Mouse (Mus musculus) neural tube, embryonic 11.5 days (tissue): ENCODE data around the gene Fem1b. TPM values are rescaled to one million over a fixed set of nuclear protein-coding genes. Genes with fewer than 3 reads are reported as not detected.
A peak's percentile ranks its signal among the peaks of the same experiment; 100 is the strongest.
"Not testable (repeated sequence)": the region's sequence is repeated elsewhere in the genome, so short reads cannot be mapped to it uniquely, and the experiment has no call there.

Source experiments
- ATAC-seq: fragments of 200-750 bp; cut with Nextera tagmentation; 2 replicates; pipeline ENCODE4 v1.8.0; 2017; ENCODE audit warnings: moderate number of reproducible peaks, mild to moderate bottlenecking, moderate TSS enrichment, moderate library complexity; ENCODE audit not compliant: insufficient read depth, low FRiP score, low TSS enrichment
- DNase-seq: peaks from one replicate; pipeline ENCODE4 v3.0.0-alpha.2; 2015; ENCODE audit warnings: low spot score
- H3K27ac ChIP-seq: fragments of 300-500 bp; sonication (generic); 2 replicates; pipeline ENCODE4 v1.5.1; 2014; ENCODE audit warnings: low read depth, mild to moderate bottlenecking, low read length
- H3K27me3 ChIP-seq: fragments of 300-500 bp; sonication (generic); 2 replicates; pipeline ENCODE4 v1.6.1; 2014; ENCODE audit warnings: mild to moderate bottlenecking, low read length, mixed read lengths; ENCODE audit not compliant: control insufficient read depth, insufficient read depth
- H3K36me3 ChIP-seq: fragments of 300-500 bp; sonication (generic); 2 replicates; pipeline ENCODE4 v1.6.1; 2014; ENCODE audit warnings: mild to moderate bottlenecking, low read length, moderate library complexity, mixed read lengths; ENCODE audit not compliant: control insufficient read depth, insufficient read depth
- H3K4me1 ChIP-seq: fragments of 300-500 bp; sonication (generic); 2 replicates; pipeline ENCODE4 v1.6.1; 2014; ENCODE audit warnings: low read length, mixed read lengths; ENCODE audit not compliant: control insufficient read depth, insufficient read depth
- H3K4me2 ChIP-seq: fragments of 300-500 bp; sonication (generic); 2 replicates; pipeline ENCODE4 v1.6.1; 2014; ENCODE audit warnings: low read depth, mild to moderate bottlenecking, moderate library complexity
- H3K4me3 ChIP-seq: fragments of 300-500 bp; sonication (generic); 2 replicates; pipeline ENCODE4 v1.5.1; 2014; ENCODE audit warnings: low read depth, low read length
- H3K9ac ChIP-seq: fragments of 300-500 bp; sonication (generic); 2 replicates; pipeline ENCODE4 v1.6.1; 2014; ENCODE audit warnings: mild to moderate bottlenecking, low read length
- H3K9me3 ChIP-seq: fragments of 300-500 bp; sonication (generic); 2 replicates; pipeline ENCODE4 v1.6.1; 2016; ENCODE audit warnings: low read length; ENCODE audit not compliant: control insufficient read depth
- WGBS: fragments of 180-500 bp; shearing (Covaris S2); extraction: QIAGEN DNeasy Blood & Tissue Kit; methylation state at CpG from one replicate; pipeline ENCODE4 v1.1.7; 2014; 5-methylcytosine and 5-hydroxymethylcytosine counted together
- polyA plus RNA-seq: library from polyadenylated mRNA; unstranded; fragments of >200 nt; fragmentation: Nextera tagmentation; extraction: Ambion mirVana; gene quantifications from 2 replicates; pipeline ENCODE4 v1.2.1, GENCODE M21; 2014

Gene Fem1b
- 57.2 and 59.3 TPM in 2 replicates for polyA plus RNA-seq

GRCm38 (mm10) chr9:62811516-62812121 lies at the start of gene Fem1b:
Gene Fem1b, minus strand, starts transcription at chr9:62811934.
- H3K27me3 ChIP-seq = no peaks in the 10 kb centered on the region
- peak within 1 kb of the TSS; percentile 94 for H3K9ac ChIP-seq
- DNase-seq (peak; percentile 92), ATAC-seq (peak; percentile 93)
- no peaks in the 10 kb centered on the region for H3K36me3 ChIP-seq
- peak within 1 kb of the TSS; percentile 80 for H3K4me3 ChIP-seq
- H3K4me1 ChIP-seq = peaks cover 13% of the 10 kb centered on the region
- WGBS = under 1% methylated on average over 66 of the region's 68 CpGs
- no peaks in the 10 kb centered on the region for H3K9me3 ChIP-seq
- H3K4me2 ChIP-seq = peak within 1 kb of the TSS; percentile 87
- peak within 1 kb of the TSS; percentile 94 for H3K27ac ChIP-seq

GRCm38 (mm10) chr9:62860866-62861265 lies 49.1 kb upstream of the Fem1b start:
- Histone ChIP-seq H3K36me3 (no peaks in the 10 kb centered on the region), H3K4me1 (peaks cover 14% of the 10 kb centered on the region), H3K27me3 (no peaks in the 10 kb centered on the region), H3K27ac (no peak overlapping the region), H3K9me3 (no peaks in the 10 kb centered on the region), H3K9ac (no peak overlapping the region), H3K4me2 (no peak overlapping the region), H3K4me3 (no peak overlapping the region)
- ATAC-seq (no peak), DNase-seq (no peak)
- 91% methylated on average over 4 of the region's 4 CpGs for WGBS

- 60% methylated on average over 6 of the region's 7 CpGs for WGBS
- not testable (repeated sequence) for H3K9me3 ChIP-seq, ATAC-seq, H3K4me3 ChIP-seq, H3K36me3 ChIP-seq, H3K4me2 ChIP-seq, H3K27ac ChIP-seq, DNase-seq, H3K27me3 ChIP-seq, H3K9ac ChIP-seq
- peaks cover 14% of the 10 kb centered on the region for H3K4me1 ChIP-seq
Measured at GRCm38 (mm10) chr9:62860102-62860501, 48.4 kb upstream of the Fem1b start.

DNA sequence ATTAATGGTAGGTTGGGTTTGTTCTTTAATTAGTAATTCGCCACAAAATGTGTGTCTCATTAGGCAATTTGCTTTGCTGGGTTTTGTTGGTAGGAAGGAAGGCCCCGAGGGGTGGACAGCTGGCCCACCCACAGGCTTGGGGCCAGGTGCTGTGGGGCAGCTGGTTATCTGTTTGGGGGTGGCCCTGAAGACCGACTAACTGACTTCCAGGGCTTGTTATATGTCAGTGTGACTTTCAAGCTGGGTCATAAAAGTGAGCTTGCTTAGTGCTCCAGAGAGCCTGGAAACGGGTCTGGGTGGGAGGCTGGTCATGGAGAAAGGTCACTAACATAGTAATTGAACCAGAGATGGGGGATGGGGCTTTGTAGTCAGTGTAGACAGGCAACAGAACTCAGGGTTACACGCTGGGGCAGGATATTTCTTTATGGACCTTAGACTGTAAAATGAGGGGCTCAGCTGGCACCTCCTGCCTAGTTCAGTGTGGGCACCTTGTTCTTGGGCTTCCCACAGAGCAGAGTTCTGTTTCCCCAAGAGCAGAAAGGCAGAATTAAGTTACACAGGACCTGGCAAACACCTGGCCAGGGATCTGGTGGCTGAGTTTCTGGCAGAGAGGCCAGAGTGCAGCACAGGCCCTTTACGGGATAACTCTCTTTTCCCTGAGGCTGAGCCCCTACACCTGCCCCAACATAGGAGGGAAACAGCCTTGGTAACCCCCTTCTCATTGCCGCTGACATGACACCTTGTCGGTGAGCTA lies 46.7 kb upstream of the Fem1b start:
- 40% methylated on average over 8 of the region's 8 CpGs for WGBS
- DNase-seq = no peak
- no peaks in the 10 kb centered on the region for H3K27me3 ChIP-seq
- H3K27ac ChIP-seq = no peak overlapping the region
- no peaks in the 10 kb centered on the region for H3K36me3 ChIP-seq
- H3K4me2 ChIP-seq = no peak overlapping the region
- no peaks in the 10 kb centered on the region for H3K9me3 ChIP-seq
- H3K4me3 ChIP-seq = no peak overlapping the region
- H3K9ac ChIP-seq = no peak overlapping the region
- peaks cover 14% of the 10 kb centered on the region for H3K4me1 ChIP-seq
- no peak for ATAC-seq

DNA sequence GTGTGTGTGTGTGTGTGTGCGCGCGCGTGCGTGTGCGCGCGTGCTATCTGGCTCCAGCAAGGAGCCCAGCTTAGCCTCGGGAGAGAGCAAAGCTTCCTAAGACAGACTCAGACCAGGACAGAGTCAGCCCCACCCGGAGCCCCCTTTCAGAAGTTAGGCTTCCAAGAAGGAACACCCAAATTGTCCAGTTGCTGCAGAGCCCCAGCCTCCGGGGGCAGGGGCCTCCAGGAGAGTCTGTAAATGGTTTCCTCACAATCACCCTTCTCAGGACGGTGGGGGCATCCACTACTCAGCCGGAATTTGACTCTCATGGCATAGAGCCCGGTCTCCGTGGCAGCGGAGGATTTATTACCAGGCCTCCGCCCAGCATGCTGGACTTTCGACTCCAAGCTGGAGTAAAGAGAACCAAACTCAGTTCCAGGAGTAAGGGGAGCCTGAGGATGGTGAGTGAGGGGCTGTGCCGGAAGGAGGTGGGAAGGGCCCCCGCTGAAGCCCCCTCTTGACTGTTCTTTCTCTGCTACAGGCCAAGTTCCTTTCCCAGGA lies 46.1 kb upstream of the Fem1b start, which contains the start of gene Calml4:
Gene Calml4 (plus strand): TSS at position 362 of the 543 bp plus-strand sequence.
- ATAC-seq (no peak), DNase-seq (peak; percentile 47)
- H3K9me3 ChIP-seq = no peaks in the 10 kb centered on the region
- H3K4me3 ChIP-seq = no peak within 1 kb of the TSS
- WGBS = 41% methylated on average over 20 of the region's 20 CpGs
- H3K9ac ChIP-seq = no peak within 1 kb of the TSS
- H3K36me3 ChIP-seq = no peaks in the 10 kb centered on the region
- H3K4me2 ChIP-seq = 0 out of 2 replicates have a peak within 1 kb of the TSS, but pooled peaks have one; percentile 3
- H3K4me1 ChIP-seq = peaks cover 14% of the 10 kb centered on the region
- no peak within 1 kb of the TSS for H3K27ac ChIP-seq
- no peaks in the 10 kb centered on the region for H3K27me3 ChIP-seq

GRCm38 (mm10) chr9:62857216-62857615 lies 45.5 kb upstream of the Fem1b start:
- ATAC-seq (no peak), DNase-seq (no peak)
- WGBS = 83% methylated on average over 9 of the region's 9 CpGs
- Histone ChIP-seq H3K27me3 (no peaks in the 10 kb centered on the region), H3K4me3 (no peak overlapping the region), H3K27ac (no peak overlapping the region), H3K4me2 (no peak overlapping the region), H3K9me3 (no peaks in the 10 kb centered on the region), H3K9ac (no peak overlapping the region), H3K36me3 (no peaks in the 10 kb centered on the region), H3K4me1 (peaks cover 14% of the 10 kb centered on the region)

- no peaks in the 10 kb centered on the region for H3K36me3 ChIP-seq
- no peak for DNase-seq
- no peak overlapping the region for H3K4me3 ChIP-seq
- no peak overlapping the region for H3K27ac ChIP-seq
- H3K27me3 ChIP-seq = no peaks in the 10 kb centered on the region
- H3K9me3 ChIP-seq = no peaks in the 10 kb centered on the region
- H3K4me2 ChIP-seq = no peak overlapping the region
- WGBS = 65% methylated on average over 4 of the region's 4 CpGs
- ATAC-seq = no peak
- peaks cover 14% of the 10 kb centered on the region for H3K4me1 ChIP-seq
- no peak overlapping the region for H3K9ac ChIP-seq
Measured at GRCm38 (mm10) chr9:62854483-62854882, 42.7 kb upstream of the Fem1b start.

- DNase-seq (no peak), ATAC-seq (no peak)
- WGBS = 70% methylated on average over 2 of the region's 2 CpGs
- Histone ChIP-seq H3K4me1 (no peaks in the 10 kb centered on the region), H3K4me2 (no peak overlapping the region), H3K4me3 (no peak overlapping the region), H3K9me3 (no peaks in the 10 kb centered on the region), H3K27ac (no peak overlapping the region), H3K27me3 (no peaks in the 10 kb centered on the region), H3K36me3 (no peaks in the 10 kb centered on the region), H3K9ac (no peak overlapping the region)
Measured at GRCm38 (mm10) chr9:62851571-62851970, 39.8 kb upstream of the Fem1b start.
